Mouse (Mus musculus) midbrain, postnatal 0 days (tissue): ENCODE measurements around the gene Mstn. TPM values are rescaled to one million over a fixed set of nuclear protein-coding genes. Genes with fewer than 3 reads are reported as not detected.

Experiments used
- ATAC-seq: fragments of 200-750 bp; cut with Nextera tagmentation; 2 replicates; pipeline ENCODE4 v1.8.0; 2017; ENCODE audit warnings: moderate number of reproducible peaks, mild to moderate bottlenecking, moderate TSS enrichment, moderate library complexity; ENCODE audit not compliant: low FRiP score
- DNase-seq: peaks from one replicate; pipeline ENCODE4 v3.0.0-alpha.2; 2015; ENCODE audit warnings: low spot score
- H3K27ac ChIP-seq: fragments of 300-500 bp; sonication (generic); 2 replicates; pipeline ENCODE4 v1.5.1; 2014; ENCODE audit warnings: low read depth, mild to moderate bottlenecking, low read length, mixed read lengths
- H3K27me3 ChIP-seq: fragments of 300-500 bp; sonication (generic); 2 replicates; pipeline ENCODE4 v1.6.1; 2014; ENCODE audit warnings: low read length, control low read depth, mixed read lengths; ENCODE audit not compliant: insufficient read depth
- H3K36me3 ChIP-seq: fragments of 300-500 bp; sonication (generic); 2 replicates; pipeline ENCODE4 v1.6.1; 2014; ENCODE audit warnings: low read length, control low read depth, mixed read lengths; ENCODE audit not compliant: insufficient read depth
- H3K4me1 ChIP-seq: fragments of 300-500 bp; sonication (generic); 2 replicates; pipeline ENCODE4 v1.6.1; 2014; ENCODE audit warnings: mild to moderate bottlenecking, control low read depth, antibody characterized with exemption, low read length, mixed read lengths; ENCODE audit not compliant: insufficient read depth
- H3K4me2 ChIP-seq: fragments of 300-500 bp; sonication (generic); 2 replicates; pipeline ENCODE4 v1.6.1; 2014; ENCODE audit warnings: low read depth, mild to moderate bottlenecking, low read length, mixed read lengths; ENCODE audit not compliant: poor library complexity, severe bottlenecking
- H3K4me3 ChIP-seq: fragments of 300-500 bp; sonication (generic); 2 replicates; pipeline ENCODE4 v1.5.1; 2014; ENCODE audit warnings: low read depth, mild to moderate bottlenecking, low read length, moderate library complexity
- H3K9ac ChIP-seq: fragments of 300-500 bp; sonication (generic); replicated peaks from 2 replicates; pipeline ENCODE4 v1.6.1; 2014; ENCODE audit warnings: mild to moderate bottlenecking, low read length, moderate library complexity, mixed read lengths; ENCODE audit not compliant: poor library complexity, severe bottlenecking
- H3K9me3 ChIP-seq: fragments of 300-500 bp; sonication (generic); 2 replicates; pipeline ENCODE4 v1.6.1; 2016; ENCODE audit warnings: low read length, control low read depth
- CTCF ChIP-seq: IDR thresholded peaks from 2 replicates; pipeline ENCODE4 v1.5.1; 2016; ENCODE audit warnings: antibody characterized with exemption, mild to moderate bottlenecking
- WGBS: fragments of 180-500 bp; shearing (Covaris S2); extraction: QIAGEN DNeasy Blood & Tissue Kit; methylation state at CpG from one replicate; pipeline ENCODE4 v1.1.7; 2014; 5-methylcytosine and 5-hydroxymethylcytosine counted together
- polyA plus RNA-seq: library from polyadenylated mRNA; unstranded; fragments of >200 nt; fragmentation: Nextera tagmentation; extraction: Ambion mirVana; gene quantifications from 2 replicates; pipeline ENCODE4 v1.2.1, GENCODE M21; 2015
- total RNA-seq: library from RNA; depleted of rRNA; stranded (reverse); fragments of >200 nt; gene quantifications from 2 replicates; pipeline ENCODE4 v1.2.3, GENCODE M21; 2014; rRNA removed

The Mstn gene
- total and polyA plus RNA-seq, 2 experiments from 2014 or later: 0.47 to 0.55 TPM

DNA sequence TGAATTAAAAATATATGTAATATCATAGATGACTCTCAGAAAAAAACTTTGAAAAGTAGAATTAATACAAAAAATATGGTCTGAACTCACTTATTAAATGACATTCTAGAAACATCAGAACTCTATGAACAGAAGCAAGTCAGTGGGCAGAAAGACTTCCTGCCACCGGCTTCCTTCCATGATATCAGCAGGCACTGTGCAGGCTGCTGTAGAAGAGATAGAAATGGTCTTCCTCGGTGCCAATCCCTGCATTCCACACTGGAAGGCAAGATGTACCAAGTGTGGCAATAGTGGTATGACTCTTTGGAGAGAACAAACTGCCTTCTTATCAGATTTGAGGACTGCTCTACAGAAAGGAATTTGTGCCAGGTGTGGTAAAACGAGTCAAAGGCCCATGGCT lies 19.2 kb downstream of the Mstn start:
- no peak overlapping the region for H3K27ac ChIP-seq
- H3K4me2 ChIP-seq: no peak overlapping the region
- H3K9me3 ChIP-seq: no peaks in the 10 kb centered on the region
- H3K4me1 ChIP-seq: no peaks in the 10 kb centered on the region
- DNase-seq (no peak), ATAC-seq (no peak)
- no peak for TF ChIP-seq CTCF
- no peaks in the 10 kb centered on the region for H3K36me3 ChIP-seq
- H3K9ac ChIP-seq: no peak overlapping the region
- H3K4me3 ChIP-seq: no peak overlapping the region
- 90% methylated on average over 3 of the region's 3 CpGs for WGBS
- no peaks in the 10 kb centered on the region for H3K27me3 ChIP-seq

DNA sequence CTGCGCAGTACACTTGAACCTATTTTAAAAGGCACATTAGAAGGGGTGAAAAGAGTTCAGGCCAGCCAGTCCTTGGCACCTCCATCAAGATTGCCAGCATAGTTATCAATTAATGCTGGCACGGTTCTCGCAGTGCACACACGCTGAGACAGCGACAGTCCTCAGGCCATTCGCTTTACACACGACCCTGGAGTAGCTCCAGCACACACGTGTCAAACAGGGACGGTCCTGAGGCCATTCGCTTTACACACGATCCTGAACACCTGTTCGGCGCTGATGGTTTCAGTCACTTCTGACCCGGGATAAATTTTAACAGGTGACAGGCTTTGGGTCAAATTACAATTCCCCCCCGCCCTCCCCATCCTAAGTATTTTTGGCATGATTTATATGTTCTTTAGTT lies 23.8 kb downstream of the Mstn start:
- H3K27ac ChIP-seq: no peak overlapping the region
- no peaks in the 10 kb centered on the region for H3K4me1 ChIP-seq
- no peak overlapping the region for H3K4me3 ChIP-seq
- 86% methylated on average over 15 of the region's 15 CpGs for WGBS
- no peaks in the 10 kb centered on the region for H3K36me3 ChIP-seq
- TF ChIP-seq CTCF: no peak
- H3K9me3 ChIP-seq: no peaks in the 10 kb centered on the region
- no peak overlapping the region for H3K4me2 ChIP-seq
- ATAC-seq (0 out of 2 replicates have a peak, but pooled peaks have one; percentile 20), DNase-seq (peak; percentile 5)
- H3K27me3 ChIP-seq: no peaks in the 10 kb centered on the region
- H3K9ac ChIP-seq: no peak overlapping the region

- peak; percentile 6 for DNase-seq
- H3K4me2 ChIP-seq: no peak overlapping the region
- no peak for TF ChIP-seq CTCF
- no peak overlapping the region for H3K9ac ChIP-seq
- no peaks in the 10 kb centered on the region for H3K4me1 ChIP-seq
- 66% methylated on average over 4 of the region's 4 CpGs for WGBS
- no peak overlapping the region for H3K4me3 ChIP-seq
- ATAC-seq: no peak
- H3K9me3 ChIP-seq: no peaks in the 10 kb centered on the region
- no peak overlapping the region for H3K27ac ChIP-seq
- H3K27me3 ChIP-seq: no peaks in the 10 kb centered on the region
- no peaks in the 10 kb centered on the region for H3K36me3 ChIP-seq
Observed at GRCm38 (mm10) chr1:53085991-53086390, 24.6 kb downstream of the Mstn start.

GRCm38 (mm10) chr1:53093180-53093579 lies 31.7 kb downstream of the Mstn start:
- H3K27me3 ChIP-seq: no peaks in the 10 kb centered on the region
- no peaks in the 10 kb centered on the region for H3K36me3 ChIP-seq
- TF ChIP-seq CTCF: no peak
- no peak overlapping the region for H3K4me3 ChIP-seq
- no peaks in the 10 kb centered on the region for H3K9me3 ChIP-seq
- 42% methylated on average over 3 of the region's 3 CpGs for WGBS
- no peak overlapping the region for H3K9ac ChIP-seq
- ATAC-seq (no peak), DNase-seq (peak; percentile 5)
- H3K4me1 ChIP-seq: no peaks in the 10 kb centered on the region
- H3K4me2 ChIP-seq: no peak overlapping the region
- no peak overlapping the region for H3K27ac ChIP-seq

DNA sequence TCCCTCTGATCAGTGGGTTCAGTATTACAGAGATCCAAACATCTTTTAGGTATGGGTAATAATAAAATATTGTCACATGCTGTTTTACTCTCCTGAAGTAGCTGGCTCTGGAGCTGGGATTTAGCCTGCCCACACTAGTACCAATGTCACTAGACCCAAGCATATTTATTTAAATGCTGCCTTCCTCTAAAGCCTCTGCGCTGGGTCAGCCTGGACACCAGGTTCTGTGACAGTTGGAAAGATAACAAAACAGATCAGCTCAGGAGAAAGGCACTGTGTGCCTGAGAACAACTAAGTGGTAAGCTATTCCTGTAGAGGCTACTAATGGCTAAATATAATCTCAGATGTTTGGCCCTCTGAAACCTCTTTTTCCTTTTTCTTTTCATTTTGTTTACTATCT lies 49.1 kb downstream of the Mstn start:
- Histone ChIP-seq H3K9ac (no peak overlapping the region), H3K4me2 (no peak overlapping the region), H3K27ac (no peak overlapping the region), H3K4me1 (no peaks in the 10 kb centered on the region), H3K27me3 (no peaks in the 10 kb centered on the region), H3K9me3 (no peaks in the 10 kb centered on the region), H3K4me3 (no peak overlapping the region), H3K36me3 (no peaks in the 10 kb centered on the region)
- DNase-seq: no peak
- 95% methylated on average over 1 of the region's 1 CpGs for WGBS
- TF ChIP-seq CTCF: no peak
- no peak for ATAC-seq

Other genes with a start within 250 kb of the Mstn start
- gene Inpp1, start 244.0 kb upstream of the Mstn start, total RNA-seq: 43.0 and 49.8 TPM in 2 replicates
- gene Inpp1, start 244.0 kb upstream of the Mstn start, polyA plus RNA-seq: 45.8 and 46.8 TPM in 2 replicates
- 13.5 and 23.1 TPM in 2 replicates for gene Hibch, start 216.7 kb upstream of the Mstn start, total RNA-seq
- 20.2 and 20.9 TPM in 2 replicates for gene Hibch, start 216.7 kb upstream of the Mstn start, polyA plus RNA-seq
- gene 1700019D03Rik, start 41.5 kb upstream of the Mstn start, total RNA-seq: 2.6 and 5.0 TPM in 2 replicates
- 5.5 and 6.1 TPM in 2 replicates for gene 1700019D03Rik, start 41.5 kb upstream of the Mstn start, polyA plus RNA-seq
- not detected in 2 replicates for gene 1700019A02Rik, start 126.0 kb downstream of the Mstn start, total RNA-seq
- not detected in 2 replicates for gene 1700019A02Rik, start 126.0 kb downstream of the Mstn start, polyA plus RNA-seq
- gene Pms1, start 235.4 kb downstream of the Mstn start, total RNA-seq: 4.7 and 7.5 TPM in 2 replicates
- gene Pms1, start 235.4 kb downstream of the Mstn start, polyA plus RNA-seq: 5.2 and 6.1 TPM in 2 replicates
- gene Ormdl1, start 235.5 kb downstream of the Mstn start, total RNA-seq: 26.6 and 32.9 TPM in 2 replicates
- 39.7 and 41.2 TPM in 2 replicates for gene Ormdl1, start 235.5 kb downstream of the Mstn start, polyA plus RNA-seq
- gene Gm28778, start 235.5 kb downstream of the Mstn start, total RNA-seq: not detected in 2 replicates
- gene Gm28778, start 235.5 kb downstream of the Mstn start, polyA plus RNA-seq: not detected in 2 replicates